Mouse (Mus musculus) kidney, embryonic 16.5 days (tissue): ENCODE data around the gene Plcb4. TPM values are rescaled to one million over a fixed set of nuclear protein-coding genes. Genes with fewer than 3 reads are reported as not detected.

Experiments used
- ATAC-seq: fragments of 200-750 bp; cut with Nextera tagmentation; 2 replicates; pipeline ENCODE4 v1.8.0; 2017; ENCODE audit warnings: moderate TSS enrichment; ENCODE audit not compliant: low FRiP score, low TSS enrichment
- H3K27ac ChIP-seq: fragments of 300-500 bp; sonication (generic); 2 replicates; pipeline ENCODE4 v1.5.1; 2014; ENCODE audit warnings: low read length
- H3K27me3 ChIP-seq: fragments of 300-500 bp; sonication (generic); 2 replicates; pipeline ENCODE4 v1.6.1; 2014; ENCODE audit warnings: low read length, control low read depth, mixed read lengths; ENCODE audit not compliant: insufficient read depth
- H3K36me3 ChIP-seq: fragments of 300-500 bp; sonication (generic); 2 replicates; pipeline ENCODE4 v1.6.1; 2014; ENCODE audit warnings: low read length, control low read depth, mixed read lengths; ENCODE audit not compliant: insufficient read depth
- H3K4me1 ChIP-seq: fragments of 300-500 bp; sonication (generic); 2 replicates; pipeline ENCODE4 v1.6.1; 2014; ENCODE audit warnings: low read length, control low read depth, mixed read lengths; ENCODE audit not compliant: insufficient read depth
- H3K4me2 ChIP-seq: fragments of 300-500 bp; sonication (generic); replicated peaks from 2 replicates; pipeline ENCODE4 v1.6.1; 2014; ENCODE audit warnings: low read depth, low read length
- H3K4me3 ChIP-seq: fragments of 300-500 bp; sonication (generic); 2 replicates; pipeline ENCODE4 v1.5.1; 2014; ENCODE audit warnings: mild to moderate bottlenecking, low read length
- H3K9ac ChIP-seq: fragments of 300-500 bp; sonication (generic); replicated peaks from 2 replicates; pipeline ENCODE4 v1.6.1; 2014; ENCODE audit warnings: low read length
- H3K9me3 ChIP-seq: fragments of 300-500 bp; sonication (generic); 2 replicates; pipeline ENCODE4 v1.6.1; 2016; ENCODE audit warnings: low read length, control low read depth
- WGBS: fragments of 180-500 bp; shearing (Covaris S2); extraction: QIAGEN DNeasy Blood & Tissue Kit; methylation state at CpG from one replicate; pipeline ENCODE4 v1.1.7; 2014; 5-methylcytosine and 5-hydroxymethylcytosine counted together
- polyA plus RNA-seq: library from polyadenylated mRNA; unstranded; fragments of >200 nt; fragmentation: Nextera tagmentation; extraction: Ambion mirVana; gene quantifications from 2 replicates; pipeline ENCODE4 v1.2.1, GENCODE M21; 2015

Gene Plcb4
- polyA plus RNA-seq, 1 experiment from 2014 or later = 18.9 TPM

DNA sequence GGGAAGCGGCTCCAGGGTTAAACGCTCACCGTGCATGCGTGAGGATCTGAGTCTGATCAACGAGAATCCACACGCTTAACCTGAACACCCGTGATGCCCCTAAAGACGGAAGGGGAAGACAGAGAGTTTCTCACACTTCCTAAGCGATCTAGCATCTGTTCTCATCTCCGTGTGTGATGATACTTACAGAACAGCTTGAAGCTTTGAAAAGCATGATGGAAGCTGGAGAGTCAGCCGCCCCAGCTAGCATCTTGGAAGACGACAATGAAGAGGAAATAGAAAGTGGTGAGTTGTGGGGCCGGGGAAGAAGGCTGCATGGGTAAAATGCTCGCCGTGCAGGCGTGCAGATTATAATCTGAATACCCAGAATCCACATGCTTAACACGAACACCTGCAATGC is 299.6 kb downstream of the Plcb4 start:
- Histone ChIP-seq H3K4me2 (no peak overlapping the region), H3K36me3 (no peaks in the 10 kb centered on the region), H3K9me3 (no peaks in the 10 kb centered on the region), H3K9ac (no peak overlapping the region), H3K4me3 (no peak overlapping the region), H3K4me1 (no peaks in the 10 kb centered on the region), H3K27ac (no peak overlapping the region), H3K27me3 (0 out of 2 replicates have a peak, but pooled peaks cover 3% of the 10 kb centered on the region)
- ATAC-seq = no peak
- 93% methylated on average over 17 of the region's 17 CpGs for WGBS

DNA sequence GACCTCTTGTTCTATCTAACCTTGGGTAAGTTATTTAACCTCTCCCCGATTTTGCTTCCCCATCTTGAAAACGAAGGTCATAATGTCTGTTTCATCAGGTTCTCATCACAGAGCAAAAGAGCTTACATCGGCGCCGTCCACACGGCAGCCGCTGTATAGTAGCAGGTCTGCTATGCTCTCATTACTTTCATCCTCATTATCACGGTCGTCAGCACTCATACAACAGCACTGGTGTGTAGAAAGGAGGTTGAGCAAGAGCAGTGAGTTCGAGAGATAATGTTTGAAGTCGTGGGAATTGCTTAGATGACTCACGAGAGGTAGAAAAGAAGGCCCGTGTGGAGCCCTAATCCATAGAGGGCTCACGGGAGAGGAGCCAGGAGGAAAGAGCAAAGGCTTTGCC is 304.3 kb downstream of the Plcb4 start:
- WGBS = 89% methylated on average over 14 of the region's 14 CpGs
- Histone ChIP-seq H3K27ac (no peak overlapping the region), H3K36me3 (no peaks in the 10 kb centered on the region), H3K4me1 (no peaks in the 10 kb centered on the region), H3K9me3 (no peaks in the 10 kb centered on the region), H3K27me3 (peaks cover 3% of the 10 kb centered on the region; the same call in 1 of the 2 replicates), H3K4me3 (no peak overlapping the region), H3K4me2 (no peak overlapping the region), H3K9ac (no peak overlapping the region)
- no peak for ATAC-seq

DNA sequence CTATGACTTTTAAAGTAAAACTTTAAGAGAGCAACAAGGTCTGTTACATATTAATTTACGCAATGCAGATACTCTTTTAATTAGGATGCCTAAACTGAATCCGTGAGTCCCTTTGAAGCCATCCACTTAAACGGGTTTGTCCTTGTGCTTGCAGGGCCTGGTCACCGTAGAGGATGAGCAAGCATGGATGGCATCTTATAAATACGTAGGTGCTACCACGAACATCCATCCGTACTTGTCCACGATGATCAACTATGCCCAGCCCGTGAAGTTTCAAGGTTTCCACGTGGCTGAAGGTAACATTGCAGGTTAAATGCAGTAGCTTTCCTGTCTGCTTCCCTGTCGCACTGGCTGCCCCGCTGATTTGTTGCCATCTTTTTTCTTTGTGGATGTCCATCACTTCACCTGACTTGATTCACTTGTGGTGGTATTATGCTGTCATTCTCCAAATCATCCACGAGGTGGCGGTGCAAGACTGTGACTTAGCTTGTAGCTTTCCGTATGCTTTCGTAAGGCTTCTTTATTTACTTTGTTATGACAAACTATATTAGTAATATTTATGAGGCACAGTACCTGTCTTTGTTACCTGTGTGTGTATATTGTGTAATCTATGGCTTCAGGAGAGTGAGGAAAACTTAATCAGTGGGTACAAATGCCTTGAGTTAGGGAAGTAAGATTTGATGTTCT is 308.2 kb downstream of the Plcb4 start:
- 59% methylated on average over 16 of the region's 16 CpGs for WGBS
- H3K9ac ChIP-seq = no peak overlapping the region

DNA sequence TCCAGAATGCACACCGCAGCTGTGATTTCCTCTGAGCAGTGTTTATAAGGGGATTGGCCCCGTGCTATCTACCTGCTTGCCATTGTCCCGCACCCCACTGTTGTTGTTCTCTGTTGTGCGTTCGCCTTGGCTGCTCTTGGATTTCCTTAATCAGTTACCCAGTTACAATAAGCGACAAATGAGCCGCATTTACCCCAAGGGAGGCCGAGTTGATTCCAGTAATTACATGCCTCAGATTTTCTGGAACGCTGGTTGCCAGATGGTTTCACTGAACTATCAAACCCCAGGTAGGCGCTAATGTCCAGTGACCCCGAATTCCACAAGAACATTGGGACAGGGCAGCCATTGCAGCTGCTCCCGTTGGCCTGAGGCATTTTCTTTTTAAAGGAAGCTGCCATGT is 309.3 kb downstream of the Plcb4 start:
- H3K36me3 ChIP-seq = peaks cover 2% of the 10 kb centered on the region; the same call in 1 of the 2 replicates
- WGBS = 59% methylated on average over 12 of the region's 12 CpGs
- peaks cover 4% of the 10 kb centered on the region; the same call in 1 of the 2 replicates for H3K4me1 ChIP-seq
- no peak overlapping the region for H3K4me3 ChIP-seq
- H3K4me2 ChIP-seq = no peak overlapping the region
- H3K27me3 ChIP-seq = peaks cover 9% of the 10 kb centered on the region; the same call in 1 of the 2 replicates
- no peak overlapping the region for H3K27ac ChIP-seq
- no peak overlapping the region for H3K9ac ChIP-seq
- H3K9me3 ChIP-seq = no peaks in the 10 kb centered on the region
- peak; percentile 81; the same call in 1 of the 2 replicates for ATAC-seq

More for the DNA sequence above, 308.2 kb downstream of the Plcb4 start:
- Histone ChIP-seq H3K36me3 (no peaks in the 10 kb centered on the region), H3K4me2 (no peak overlapping the region), H3K9me3 (no peaks in the 10 kb centered on the region), H3K4me1 (peaks cover 4% of the 10 kb centered on the region; the same call in 1 of the 2 replicates), H3K4me3 (no peak overlapping the region), H3K27me3 (peaks cover 10% of the 10 kb centered on the region; the same call in 1 of the 2 replicates), H3K27ac (no peak overlapping the region)
- ATAC-seq = no peak

DNA sequence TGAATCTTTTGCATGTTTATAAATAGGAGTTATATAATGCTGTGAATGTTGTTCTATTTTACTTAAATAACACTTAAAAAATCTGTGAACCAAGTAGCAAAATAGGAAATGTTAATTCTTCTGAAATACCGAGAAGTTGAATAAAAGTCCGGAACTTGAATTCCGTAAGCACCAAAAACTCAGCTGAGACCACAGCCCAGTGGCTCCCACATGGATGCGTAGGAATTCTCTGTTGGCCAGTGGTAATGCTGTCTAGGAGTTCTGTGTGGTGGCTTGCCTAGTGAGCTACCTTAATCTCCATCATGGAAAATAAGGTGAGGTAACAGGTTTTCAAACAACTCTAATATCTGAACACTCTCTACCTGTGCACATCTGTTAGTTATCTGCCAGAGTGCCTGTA is 312.1 kb downstream of the Plcb4 start:
- 95% methylated on average over 4 of the region's 4 CpGs for WGBS
- Histone ChIP-seq H3K4me3 (no peak overlapping the region), H3K36me3 (peaks cover 3% of the 10 kb centered on the region; the same call in 1 of the 2 replicates), H3K27ac (no peak overlapping the region), H3K4me2 (no peak overlapping the region), H3K4me1 (peaks cover 4% of the 10 kb centered on the region; the same call in 1 of the 2 replicates), H3K27me3 (peaks cover 6% of the 10 kb centered on the region; the same call in 1 of the 2 replicates), H3K9ac (no peak overlapping the region), H3K9me3 (no peaks in the 10 kb centered on the region)
- ATAC-seq = no peak

DNA sequence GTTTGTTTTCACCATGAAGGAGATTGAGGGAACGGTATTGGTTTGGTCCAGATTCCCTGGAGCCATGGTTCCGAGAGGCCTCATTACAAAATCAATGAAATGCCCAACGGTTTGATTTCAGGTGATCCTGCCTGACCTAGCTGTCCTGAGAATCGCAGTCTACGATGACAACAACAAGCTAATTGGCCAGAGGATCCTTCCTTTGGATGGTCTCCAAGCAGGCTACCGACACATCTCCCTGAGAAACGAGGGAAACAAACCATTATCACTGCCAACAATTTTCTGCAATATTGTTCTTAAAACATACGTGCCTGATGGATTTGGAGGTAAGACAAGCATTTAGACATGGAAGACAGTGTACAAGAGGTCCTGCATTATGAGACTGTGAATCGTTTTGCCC is 317.2 kb downstream of the Plcb4 start:
- Histone ChIP-seq H3K4me3 (no peak overlapping the region), H3K4me2 (no peak overlapping the region), H3K36me3 (peaks cover 3% of the 10 kb centered on the region; the same call in 1 of the 2 replicates), H3K27ac (no peak overlapping the region), H3K9ac (no peak overlapping the region), H3K9me3 (no peaks in the 10 kb centered on the region), H3K4me1 (no peaks in the 10 kb centered on the region), H3K27me3 (0 out of 2 replicates have a peak, but pooled peaks cover 4% of the 10 kb centered on the region)
- 91% methylated on average over 9 of the region's 9 CpGs for WGBS
- no peak for ATAC-seq

DNA sequence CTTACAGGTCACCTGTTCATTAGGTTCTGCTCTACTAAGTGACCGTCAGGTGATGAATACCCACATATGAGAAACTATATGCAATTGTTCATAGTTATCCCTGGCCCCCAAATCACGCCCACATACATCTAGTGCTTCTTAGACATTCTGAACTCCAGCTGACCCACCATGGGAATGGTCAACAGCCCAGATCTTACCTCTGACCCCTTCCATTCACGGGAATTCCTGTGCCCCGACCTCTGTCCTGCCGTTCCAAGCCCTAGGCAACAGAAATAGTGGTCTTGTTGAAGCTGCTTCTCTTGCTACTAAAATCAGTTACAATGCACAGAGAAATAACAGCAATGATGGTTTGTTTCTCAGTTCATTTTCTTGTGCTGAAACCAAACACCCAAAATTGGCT is 320.0 kb downstream of the Plcb4 start:
- no peak overlapping the region for H3K9ac ChIP-seq
- no peak overlapping the region for H3K27ac ChIP-seq
- H3K36me3 ChIP-seq = no peaks in the 10 kb centered on the region
- H3K27me3 ChIP-seq = no peaks in the 10 kb centered on the region
- ATAC-seq = no peak
- no peak overlapping the region for H3K4me2 ChIP-seq
- no peaks in the 10 kb centered on the region for H3K9me3 ChIP-seq
- WGBS = 58% methylated on average over 5 of the region's 5 CpGs
- 0 out of 2 replicates have a peak, but pooled peaks cover 3% of the 10 kb centered on the region for H3K4me1 ChIP-seq
- no peak overlapping the region for H3K4me3 ChIP-seq

DNA sequence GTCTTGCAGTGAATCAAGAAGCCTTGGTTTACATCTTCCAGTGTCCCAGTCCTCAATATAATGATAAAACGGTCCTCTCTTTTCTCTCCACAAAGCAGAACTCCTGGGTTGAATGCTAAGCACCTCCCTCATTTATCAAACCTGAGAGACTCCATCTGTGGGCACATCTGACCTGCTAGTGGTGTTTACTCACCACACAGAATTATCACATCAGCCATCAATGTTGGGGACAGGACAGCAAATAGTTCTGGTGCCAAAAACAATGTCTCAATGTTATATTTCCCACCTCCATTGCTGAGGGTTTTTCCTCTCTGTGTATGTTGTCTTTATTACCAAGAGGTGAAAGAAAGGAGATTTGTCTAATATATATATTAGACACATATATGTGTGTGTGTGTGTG is 321.6 kb downstream of the Plcb4 start:
- Histone ChIP-seq H3K4me3 (no peak overlapping the region), H3K36me3 (no peaks in the 10 kb centered on the region), H3K27ac (no peak overlapping the region), H3K9ac (no peak overlapping the region), H3K4me1 (0 out of 2 replicates have a peak, but pooled peaks cover 3% of the 10 kb centered on the region), H3K27me3 (no peaks in the 10 kb centered on the region), H3K9me3 (no peaks in the 10 kb centered on the region), H3K4me2 (no peak overlapping the region)
- no peak for ATAC-seq
- 76% methylated on average over 1 of the region's 1 CpGs for WGBS

DNA sequence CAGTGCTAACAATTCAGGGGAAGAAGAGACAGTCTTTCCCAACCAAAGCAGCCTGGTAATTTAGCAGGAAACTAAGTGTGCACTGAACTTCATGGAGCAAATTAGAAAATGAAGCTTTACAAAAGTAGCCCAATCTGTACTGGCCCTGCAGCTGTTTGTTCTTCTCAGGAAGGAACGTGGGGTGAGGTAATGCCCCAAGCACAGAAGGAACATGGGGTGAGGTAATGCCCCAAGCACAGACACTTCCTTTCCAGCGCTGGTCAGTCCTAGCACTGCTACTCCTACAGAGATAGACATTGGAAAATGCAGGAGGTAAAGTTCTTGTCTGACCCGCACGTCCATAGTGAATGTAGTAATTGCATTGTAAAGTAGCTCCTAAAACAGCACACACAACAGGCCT is 325.2 kb downstream of the Plcb4 start:
- ATAC-seq = no peak
- Histone ChIP-seq H3K27me3 (no peaks in the 10 kb centered on the region), H3K9me3 (no peaks in the 10 kb centered on the region), H3K27ac (no peak overlapping the region), H3K4me3 (no peak overlapping the region), H3K4me2 (no peak overlapping the region), H3K36me3 (no peaks in the 10 kb centered on the region), H3K9ac (no peak overlapping the region), H3K4me1 (0 out of 2 replicates have a peak, but pooled peaks cover 3% of the 10 kb centered on the region)
- 83% methylated on average over 4 of the region's 4 CpGs for WGBS

DNA sequence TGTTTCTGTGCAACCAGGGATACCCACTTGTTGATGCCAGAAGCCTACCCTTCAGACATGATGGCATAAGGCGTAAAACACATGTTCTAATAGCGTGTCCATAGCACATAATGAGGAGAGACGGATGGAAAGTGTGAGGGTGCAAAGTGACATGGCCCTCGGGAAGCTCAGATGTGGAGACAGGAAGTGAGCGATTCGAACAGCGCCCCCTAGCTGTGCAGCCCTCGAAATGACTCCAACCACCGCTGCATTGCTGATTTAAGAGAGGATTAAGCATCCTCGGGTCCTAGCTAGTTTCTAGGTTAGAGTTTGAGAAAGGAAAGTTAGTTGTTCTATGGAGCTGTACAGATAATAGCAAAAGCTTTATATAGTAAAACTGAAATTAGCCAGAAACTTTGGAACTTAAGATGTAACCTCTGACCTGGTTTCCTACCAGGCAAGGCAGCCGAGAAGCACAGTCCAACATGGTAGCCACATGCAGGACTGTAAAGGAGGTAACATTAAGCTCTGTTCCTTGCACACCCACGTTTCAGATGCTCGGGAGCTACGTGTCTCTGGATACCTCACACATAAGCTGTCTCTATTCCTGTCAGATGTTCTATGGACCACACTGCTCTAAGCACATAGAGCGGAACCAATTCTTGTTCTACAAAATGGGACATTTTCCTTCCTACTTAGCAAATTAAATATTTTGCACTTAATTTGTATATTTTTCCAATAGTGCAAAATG is 326.9 kb downstream of the Plcb4 start:
- Histone ChIP-seq H3K27ac (no peak overlapping the region), H3K36me3 (no peaks in the 10 kb centered on the region), H3K4me2 (no peak overlapping the region), H3K9me3 (no peaks in the 10 kb centered on the region), H3K4me3 (no peak overlapping the region), H3K4me1 (0 out of 2 replicates have a peak, but pooled peaks cover 3% of the 10 kb centered on the region), H3K9ac (no peak overlapping the region), H3K27me3 (no peaks in the 10 kb centered on the region)
- ATAC-seq = no peak
- 89% methylated on average over 15 of the region's 15 CpGs for WGBS
